Mouse (Mus musculus) hindbrain, embryonic 13.5 days (tissue): Measurements from ENCODE around the gene Prss35. TPM values are rescaled to one million over a fixed set of nuclear protein-coding genes. Genes with fewer than 3 reads are reported as not detected.

ENCODE experiments used
- ATAC-seq: fragments of 200-750 bp; cut with Nextera tagmentation; 2 replicates; pipeline ENCODE4 v1.8.0; 2017; ENCODE audit warnings: moderate TSS enrichment; ENCODE audit not compliant: low FRiP score
- H3K27ac ChIP-seq: fragments of 300-500 bp; sonication (generic); 2 replicates; pipeline ENCODE4 v1.5.1; 2015; ENCODE audit warnings: inconsistent platforms, mild to moderate bottlenecking, moderate library complexity
- H3K27me3 ChIP-seq: fragments of 300-500 bp; sonication (generic); 2 replicates; pipeline ENCODE4 v1.6.1; 2015; ENCODE audit warnings: mild to moderate bottlenecking, inconsistent platforms
- H3K36me3 ChIP-seq: fragments of 300-500 bp; sonication (generic); 2 replicates; pipeline ENCODE4 v1.6.1; 2015; ENCODE audit warnings: mild to moderate bottlenecking, inconsistent platforms
- H3K4me1 ChIP-seq: fragments of 300-500 bp; sonication (generic); replicated peaks from 2 replicates; pipeline ENCODE4 v1.6.1; 2015; ENCODE audit warnings: inconsistent platforms
- H3K4me2 ChIP-seq: fragments of 300-500 bp; sonication (generic); 2 replicates; pipeline ENCODE4 v1.6.1; 2015; ENCODE audit warnings: inconsistent platforms, mild to moderate bottlenecking, moderate library complexity
- H3K4me3 ChIP-seq: fragments of 300-500 bp; sonication (generic); 2 replicates; pipeline ENCODE4 v1.5.1; 2015; ENCODE audit warnings: mild to moderate bottlenecking, inconsistent platforms
- H3K9ac ChIP-seq: fragments of 300-500 bp; sonication (generic); 2 replicates; pipeline ENCODE4 v1.6.1; 2015; ENCODE audit warnings: mild to moderate bottlenecking, inconsistent platforms
- H3K9me3 ChIP-seq: fragments of 300-500 bp; sonication (generic); 2 replicates; pipeline ENCODE4 v1.6.1; 2016; ENCODE audit warnings: inconsistent platforms
- WGBS: fragments of 180-500 bp; shearing (Covaris S2); methylation state at CpG from one replicate; pipeline ENCODE4 v1.1.7; 2015; 5-methylcytosine and 5-hydroxymethylcytosine counted together
- polyA plus RNA-seq: library from polyadenylated mRNA; unstranded; fragments of >200 nt; fragmentation: Nextera tagmentation; extraction: Ambion mirVana; gene quantifications from 2 replicates; pipeline ENCODE4 v1.2.1, GENCODE M21; 2015

The Prss35 gene
- polyA plus RNA-seq, 1 experiment from 2014 or later, result 4.3 TPM

- 88% methylated on average over 4 of the region's 4 CpGs for WGBS
- H3K27ac ChIP-seq, result no peak overlapping the region
- H3K9me3 ChIP-seq, result no peaks in the 10 kb centered on the region
- ATAC-seq, result no peak
- peaks cover 47% of the 10 kb centered on the region for H3K36me3 ChIP-seq
- H3K4me2 ChIP-seq, result no peak overlapping the region
- H3K4me3 ChIP-seq, result no peak overlapping the region
- no peak overlapping the region for H3K9ac ChIP-seq
- H3K4me1 ChIP-seq, result no peaks in the 10 kb centered on the region
- no peaks in the 10 kb centered on the region for H3K27me3 ChIP-seq
Measured at GRCm38 (mm10) chr9:86781426-86781825, 38.0 kb downstream of the Prss35 start.

- Histone ChIP-seq H3K9ac (no peak overlapping the region), H3K36me3 (peaks cover 44% of the 10 kb centered on the region), H3K4me3 (no peak overlapping the region), H3K27ac (no peak overlapping the region), H3K4me1 (no peaks in the 10 kb centered on the region), H3K27me3 (no peaks in the 10 kb centered on the region), H3K4me2 (no peak overlapping the region), H3K9me3 (no peaks in the 10 kb centered on the region)
- ATAC-seq, result no peak
- 91% methylated on average over 2 of the region's 2 CpGs for WGBS
Measured at GRCm38 (mm10) chr9:86782836-86783235, 39.4 kb downstream of the Prss35 start.

GRCm38 (mm10) chr9:86789186-86789585, 45.7 kb downstream of the Prss35 start:
- WGBS, result 81% methylated on average over 6 of the region's 6 CpGs
- Histone ChIP-seq H3K27me3 (no peaks in the 10 kb centered on the region), H3K4me2 (no peak overlapping the region)

GRCm38 (mm10) chr9:86791927-86792326, 48.5 kb downstream of the Prss35 start:
- no peaks in the 10 kb centered on the region for H3K9me3 ChIP-seq
- no peak overlapping the region for H3K4me3 ChIP-seq
- 85% methylated on average over 7 of the region's 7 CpGs for WGBS
- no peak overlapping the region for H3K27ac ChIP-seq
- H3K4me1 ChIP-seq, result no peaks in the 10 kb centered on the region
- H3K9ac ChIP-seq, result no peak overlapping the region
- H3K27me3 ChIP-seq, result no peaks in the 10 kb centered on the region
- peaks cover 37% of the 10 kb centered on the region for H3K36me3 ChIP-seq
- H3K4me2 ChIP-seq, result no peak overlapping the region
- ATAC-seq, result no peak

More at GRCm38 (mm10) chr9:86789186-86789585, 45.7 kb downstream of the Prss35 start:
- Histone ChIP-seq H3K36me3 (peaks cover 35% of the 10 kb centered on the region), H3K9me3 (no peaks in the 10 kb centered on the region), H3K4me3 (no peak overlapping the region), H3K4me1 (no peaks in the 10 kb centered on the region), H3K27ac (no peak overlapping the region), H3K9ac (no peak overlapping the region)
- no peak for ATAC-seq

GRCm38 (mm10) chr9:86795236-86795635, 51.8 kb downstream of the Prss35 start:
- no peak for ATAC-seq
- 74% methylated on average over 3 of the region's 3 CpGs for WGBS

GRCm38 (mm10) chr9:86797553-86797952, 54.1 kb downstream of the Prss35 start:
- 84% methylated on average over 4 of the region's 4 CpGs for WGBS
- Histone ChIP-seq H3K4me2 (no peak overlapping the region), H3K4me3 (no peak overlapping the region), H3K9me3 (no peaks in the 10 kb centered on the region), H3K4me1 (no peaks in the 10 kb centered on the region), H3K36me3 (peaks cover 31% of the 10 kb centered on the region), H3K27ac (no peak overlapping the region), H3K9ac (no peak overlapping the region), H3K27me3 (no peaks in the 10 kb centered on the region)
- no peak for ATAC-seq

More at GRCm38 (mm10) chr9:86795236-86795635, 51.8 kb downstream of the Prss35 start:
- Histone ChIP-seq H3K27ac (no peak overlapping the region), H3K9ac (no peak overlapping the region), H3K4me3 (no peak overlapping the region), H3K4me1 (no peaks in the 10 kb centered on the region), H3K36me3 (peaks cover 34% of the 10 kb centered on the region), H3K4me2 (no peak overlapping the region), H3K27me3 (no peaks in the 10 kb centered on the region), H3K9me3 (no peaks in the 10 kb centered on the region)

- Histone ChIP-seq H3K9ac (no peak overlapping the region), H3K27me3 (no peaks in the 10 kb centered on the region), H3K4me2 (no peak overlapping the region), H3K4me3 (no peak overlapping the region), H3K4me1 (no peaks in the 10 kb centered on the region), H3K36me3 (peaks cover 30% of the 10 kb centered on the region), H3K27ac (no peak overlapping the region), H3K9me3 (no peaks in the 10 kb centered on the region)
- 94% methylated on average over 5 of the region's 5 CpGs for WGBS
- 0 out of 2 replicates have a peak, but pooled peaks have one; percentile 21 for ATAC-seq
Measured at GRCm38 (mm10) chr9:86798129-86798528, 54.7 kb downstream of the Prss35 start.

GRCm38 (mm10) chr9:86798686-86799085, 55.2 kb downstream of the Prss35 start:
- Histone ChIP-seq H3K4me3 (no peak overlapping the region), H3K4me2 (no peak overlapping the region), H3K9me3 (no peaks in the 10 kb centered on the region), H3K27me3 (no peaks in the 10 kb centered on the region), H3K36me3 (peaks cover 32% of the 10 kb centered on the region), H3K4me1 (no peaks in the 10 kb centered on the region), H3K27ac (no peak overlapping the region), H3K9ac (no peak overlapping the region)
- WGBS, result 44% methylated on average over 7 of the region's 7 CpGs
- no peak for ATAC-seq

- no peak overlapping the region for H3K9ac ChIP-seq
- WGBS, result 81% methylated on average over 7 of the region's 7 CpGs
- ATAC-seq, result no peak
- H3K27ac ChIP-seq, result no peak overlapping the region
- H3K4me3 ChIP-seq, result no peak overlapping the region
- H3K4me1 ChIP-seq, result no peaks in the 10 kb centered on the region
- no peaks in the 10 kb centered on the region for H3K27me3 ChIP-seq
- H3K36me3 ChIP-seq, result peaks cover 34% of the 10 kb centered on the region
- H3K4me2 ChIP-seq, result no peak overlapping the region
- no peaks in the 10 kb centered on the region for H3K9me3 ChIP-seq
Measured at GRCm38 (mm10) chr9:86799099-86799498, 55.6 kb downstream of the Prss35 start.

GRCm38 (mm10) chr9:86800600-86801163, 57.2 kb downstream of the Prss35 start:
- H3K9me3 ChIP-seq, result no peaks in the 10 kb centered on the region
- no peak overlapping the region for H3K9ac ChIP-seq
- peaks cover 37% of the 10 kb centered on the region for H3K36me3 ChIP-seq
- 28% methylated on average over 3 of the region's 3 CpGs for WGBS
- peak; percentile 59; the same call in 1 of the 2 replicates for ATAC-seq
- no peaks in the 10 kb centered on the region for H3K27me3 ChIP-seq
- H3K4me3 ChIP-seq, result no peak overlapping the region
- H3K4me1 ChIP-seq, result no peaks in the 10 kb centered on the region
- H3K4me2 ChIP-seq, result no peak overlapping the region
- H3K27ac ChIP-seq, result no peak overlapping the region

Other genes with a start within 250 kb of the Prss35 start
- gene Pgm3, start 171.8 kb upstream of the Prss35 start, polyA plus RNA-seq, result 41.4 and 43.5 TPM in 2 replicates
- gene Rwdd2a, start 171.7 kb upstream of the Prss35 start, polyA plus RNA-seq, result 9.6 TPM in 2 replicates
- gene Me1, start 47.7 kb upstream of the Prss35 start, polyA plus RNA-seq, result 28.5 and 30.5 TPM in 2 replicates
- gene Snap91, start 137.0 kb downstream of the Prss35 start, polyA plus RNA-seq, result 100 and 102 TPM in 2 replicates